Mouse (Mus musculus) adrenal gland, adult 18-20 months (tissue): ENCODE data around the gene Sugct. TPM values are rescaled to one million over a fixed set of nuclear protein-coding genes. Genes with fewer than 3 reads are reported as not detected.
"Not testable (repeated sequence)": the region's sequence is repeated elsewhere in the genome, so short reads cannot be mapped to it uniquely, and the experiment has no call there.

Experiments
- DNase-seq, 2 experiments: peaks; one replicate each; pipeline ENCODE4 v3.0.0; 2021 to 2022; ENCODE audit warnings: low spot score in 2 of 2
- total RNA-seq, 2 experiments: library from RNA; stranded (reverse); gene quantifications; 1 replicate in 1 of 2; 2 replicates in 1 of 2; pipeline ENCODE4 v1.2.3; 2021

Gene Sugct
- total RNA-seq, 2 experiments from 2014 or later, result 8.8 to 9.9 TPM

DNA sequence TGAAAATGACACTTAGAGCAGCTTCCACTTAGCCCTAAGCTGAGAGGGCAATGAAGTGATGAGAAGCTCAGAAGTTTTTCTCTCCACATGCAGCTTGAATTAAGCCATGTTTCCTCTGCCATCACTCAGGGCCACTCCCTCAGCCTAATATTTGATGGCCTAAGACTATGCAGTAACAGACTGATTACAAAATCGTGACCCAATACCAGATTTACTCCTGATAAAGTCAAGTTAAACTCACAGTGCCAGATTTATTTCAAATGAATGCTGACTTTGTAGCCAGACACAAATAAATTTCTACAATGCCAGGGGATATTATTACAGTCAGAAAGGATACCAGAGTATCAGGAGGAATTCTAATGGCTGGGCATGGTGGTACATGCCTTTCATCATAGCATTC, 89.1 kb downstream of the Sugct start:
- no peak for DNase-seq

DNA sequence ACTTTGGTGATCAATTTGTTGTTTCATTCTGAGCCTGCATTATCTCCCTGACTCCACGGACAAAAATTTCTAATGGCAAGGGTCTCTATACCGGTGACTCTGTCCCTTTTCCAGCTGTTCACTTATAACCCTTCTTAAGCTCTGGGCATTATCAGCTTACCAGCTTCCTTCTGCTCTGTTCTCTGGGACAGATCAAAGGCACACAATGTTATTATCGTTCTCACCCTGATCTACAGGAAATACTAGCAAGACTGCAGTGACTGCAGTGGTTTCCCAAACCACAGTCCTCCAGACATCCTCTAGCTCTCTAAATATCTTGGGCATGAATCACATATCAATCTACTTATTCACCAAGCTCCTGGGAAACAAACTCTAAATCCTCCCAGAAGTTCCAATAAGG, 90.7 kb downstream of the Sugct start:
- no peak for DNase-seq

DNA sequence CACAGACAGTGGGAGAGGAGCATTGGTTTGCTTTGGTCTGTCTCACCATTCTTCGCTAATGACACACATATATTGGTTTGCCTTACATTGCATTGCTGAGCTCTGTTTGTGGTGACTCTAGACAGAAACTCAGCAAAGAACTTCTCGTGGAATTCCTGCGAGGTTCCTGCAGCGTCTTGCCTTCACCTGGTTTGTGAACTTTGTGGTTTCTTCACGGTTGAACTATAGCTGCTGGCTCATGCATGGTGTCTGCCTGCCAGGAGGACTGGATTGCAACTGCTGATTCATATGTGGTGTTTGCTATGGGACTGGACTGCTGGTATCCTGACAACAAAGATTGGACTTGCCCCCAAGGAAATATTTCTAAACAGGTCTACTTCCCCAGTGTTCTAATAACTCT, 91.6 kb downstream of the Sugct start:
- no peak for DNase-seq

DNA sequence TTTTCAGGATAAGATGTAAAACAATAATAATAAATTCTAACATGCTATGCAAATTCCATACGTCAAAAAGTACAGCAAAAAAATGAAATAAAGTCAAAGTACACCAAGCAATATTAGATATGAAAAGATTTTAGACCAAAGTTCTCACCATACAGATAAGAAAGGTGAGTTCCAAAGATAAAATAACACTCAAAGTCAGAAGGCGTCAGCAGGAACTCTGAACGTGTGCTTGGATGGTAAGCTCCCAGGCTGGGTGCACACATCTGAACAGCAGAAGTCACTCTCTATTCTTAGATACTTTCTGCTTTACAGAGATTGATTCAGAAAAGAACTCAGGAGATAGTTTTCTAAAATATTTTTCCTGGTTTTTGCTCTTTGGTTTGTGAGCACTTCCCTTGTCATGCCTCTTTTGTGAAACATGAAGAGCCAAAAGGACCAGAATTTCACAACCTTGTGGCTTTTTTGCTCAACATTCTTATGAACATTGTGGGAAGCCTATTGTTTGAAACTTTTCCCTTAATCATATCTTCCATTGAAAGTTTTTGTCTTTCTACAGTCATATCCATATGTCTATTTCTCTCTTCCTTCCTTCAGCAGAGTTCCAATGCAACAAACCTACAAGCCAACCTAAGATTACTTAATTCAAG, 110.0 kb downstream of the Sugct start:
- DNase-seq, result no peak

DNA sequence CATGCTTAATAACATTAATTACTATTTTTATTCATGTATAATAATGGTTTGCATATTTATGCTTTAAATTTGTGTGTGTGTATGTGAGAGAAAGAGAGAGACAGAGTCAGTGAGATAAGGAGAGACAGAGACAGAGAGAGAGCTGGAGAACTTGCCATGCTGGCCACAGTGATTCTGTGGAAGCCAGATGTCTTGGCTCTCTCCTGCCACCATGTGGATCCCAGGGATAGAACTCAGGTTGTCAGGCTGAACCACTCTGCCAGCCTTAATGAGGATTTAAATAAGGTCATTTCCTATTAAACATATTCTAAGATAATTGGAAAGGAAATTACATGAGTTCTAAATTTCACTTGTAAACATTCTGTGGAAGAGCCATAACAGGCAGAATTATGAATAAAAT, 110.5 kb downstream of the Sugct start:
- no peak for DNase-seq

DNA sequence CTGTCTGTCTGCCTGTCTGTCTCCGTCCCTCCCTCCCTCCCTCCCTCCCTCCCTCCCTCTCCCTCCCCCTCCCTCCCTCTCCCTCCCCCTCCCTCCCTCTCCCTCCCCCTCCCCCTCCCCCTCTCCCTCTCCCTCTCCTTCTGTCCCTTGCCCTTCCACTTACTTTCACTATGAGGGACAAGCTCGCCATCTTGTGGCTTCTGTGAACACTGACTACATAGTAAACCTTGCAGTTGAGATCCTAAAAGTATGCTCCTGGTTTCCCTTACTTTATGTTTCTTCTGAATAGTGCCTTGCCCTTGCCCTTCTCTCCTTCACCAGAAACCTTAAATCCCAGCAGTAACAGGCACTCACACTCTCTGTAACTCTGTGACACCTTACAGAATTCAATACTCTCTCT, 113.7 kb downstream of the Sugct start:
- no peak for DNase-seq

DNA sequence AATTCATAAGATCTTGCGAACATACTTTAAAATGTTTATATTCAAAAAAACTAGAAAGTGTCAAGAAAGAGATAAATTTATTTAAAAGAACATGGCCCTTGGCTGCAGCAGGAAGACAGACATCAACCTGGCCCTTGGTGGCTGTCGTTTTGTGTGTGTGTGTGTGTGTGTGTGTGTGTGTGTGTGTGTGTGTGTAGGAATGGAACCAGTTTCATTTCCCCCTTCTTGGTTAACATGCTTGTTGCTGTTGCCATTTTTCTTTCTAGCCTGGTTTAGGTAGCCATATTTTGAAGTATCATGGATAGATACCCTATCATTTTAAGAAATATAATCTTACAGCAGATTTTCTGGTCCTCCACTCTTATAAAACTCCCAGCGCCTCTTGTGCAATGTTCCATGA, 136.0 kb downstream of the Sugct start:
- DNase-seq, result no peak

DNA sequence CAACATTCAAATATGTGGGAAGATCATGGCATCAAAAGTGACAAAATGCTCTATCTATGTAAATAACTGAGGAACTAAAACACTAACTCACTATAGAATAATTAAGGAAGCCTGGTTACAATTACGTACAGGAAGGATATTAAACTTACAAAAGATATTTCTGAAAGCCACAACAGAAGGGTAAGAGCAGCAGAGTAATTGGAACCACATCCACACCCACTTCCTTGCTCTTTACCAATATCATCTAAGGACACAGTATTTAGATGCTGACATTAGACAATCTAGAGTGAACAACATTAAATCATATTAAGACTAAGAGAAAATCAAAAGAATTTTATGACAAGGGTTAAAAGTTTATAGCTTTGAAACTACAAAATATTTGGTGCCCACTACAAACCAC, 159.0 kb downstream of the Sugct start:
- no peak for DNase-seq

DNA sequence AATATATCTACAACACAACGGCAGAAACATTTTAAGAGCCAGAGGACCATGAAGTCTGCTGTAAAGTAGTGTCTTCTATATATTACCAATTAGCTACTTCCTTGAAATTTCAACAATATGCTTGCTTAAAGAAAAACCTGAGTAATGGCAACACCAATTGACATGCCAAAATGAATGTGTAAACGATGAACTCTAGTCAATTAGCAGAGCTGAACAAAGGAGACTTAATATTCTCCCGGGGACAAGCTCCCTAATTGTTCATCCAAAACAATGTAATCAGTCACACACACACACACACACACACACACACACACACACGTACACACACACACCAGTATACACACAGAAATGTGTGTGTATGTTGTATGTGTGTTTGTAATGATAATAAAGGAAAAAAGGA, 160.5 kb downstream of the Sugct start:
- no peak for DNase-seq

DNA sequence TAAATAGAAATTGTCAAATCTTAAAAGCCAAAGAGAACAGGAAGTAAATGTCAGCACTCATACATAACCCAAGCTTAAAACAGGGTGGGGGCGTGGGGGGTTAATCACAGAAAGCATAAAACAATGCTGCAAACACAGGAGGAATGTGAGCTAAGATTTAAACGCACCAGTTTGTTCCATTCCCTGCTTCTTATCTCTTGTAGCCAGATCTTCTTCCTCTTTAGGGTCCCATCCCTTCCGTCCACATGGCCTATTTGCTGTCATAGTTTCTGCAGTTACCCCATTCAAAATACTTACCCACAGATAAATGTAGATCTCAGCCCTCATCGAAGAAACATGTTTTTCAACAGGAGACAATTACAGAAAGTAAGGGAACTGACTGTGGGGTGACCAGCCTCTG, 160.9 kb downstream of the Sugct start:
- no peak for DNase-seq

DNA sequence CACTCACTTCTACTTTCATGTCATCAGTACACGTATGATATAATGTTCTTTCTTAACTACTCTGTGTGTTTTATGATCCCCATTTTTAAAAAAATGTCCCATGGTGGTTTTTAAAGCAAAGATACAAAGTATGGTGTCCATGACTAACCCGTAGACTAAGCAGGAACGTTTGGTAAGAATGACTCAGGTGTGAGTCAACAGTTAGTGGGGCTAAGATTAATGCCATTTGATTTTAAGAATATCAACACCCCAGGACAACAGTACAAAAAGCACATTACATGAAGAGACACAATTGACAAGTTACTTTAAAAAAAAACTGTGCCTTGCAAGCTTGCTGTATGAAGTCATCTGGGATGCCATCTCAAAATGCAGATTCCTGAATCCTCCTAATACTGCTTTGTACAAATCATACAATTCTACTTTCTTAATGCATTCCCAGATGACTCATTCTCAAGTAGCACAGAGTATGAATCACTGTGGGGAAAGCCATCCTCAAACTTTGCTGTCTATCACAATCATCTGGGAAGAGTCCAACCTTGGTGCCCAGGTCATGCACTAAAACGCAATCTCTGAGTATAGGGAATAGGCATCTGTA, 184.1 kb downstream of the Sugct start:
- no peak for DNase-seq

DNA sequence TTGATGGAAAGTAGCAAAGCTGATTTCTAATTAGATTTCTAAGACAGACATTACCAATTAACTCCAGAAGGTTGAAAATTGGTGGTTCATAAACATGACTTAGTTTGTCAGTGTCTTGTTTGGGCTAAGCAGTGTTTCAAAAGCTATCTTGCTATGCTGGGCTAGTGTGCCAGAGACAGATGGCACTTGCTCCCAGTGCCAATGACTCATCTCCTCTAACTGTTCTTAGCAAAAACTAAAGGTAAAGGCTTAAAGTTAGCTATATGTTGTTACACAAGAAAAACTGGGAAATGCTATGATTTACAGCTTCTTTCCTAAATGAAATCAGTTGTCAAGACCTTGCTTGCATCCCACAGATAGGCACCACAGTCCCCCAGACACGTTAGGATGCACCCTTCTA, 200.4 kb downstream of the Sugct start:
- no peak for DNase-seq

DNA sequence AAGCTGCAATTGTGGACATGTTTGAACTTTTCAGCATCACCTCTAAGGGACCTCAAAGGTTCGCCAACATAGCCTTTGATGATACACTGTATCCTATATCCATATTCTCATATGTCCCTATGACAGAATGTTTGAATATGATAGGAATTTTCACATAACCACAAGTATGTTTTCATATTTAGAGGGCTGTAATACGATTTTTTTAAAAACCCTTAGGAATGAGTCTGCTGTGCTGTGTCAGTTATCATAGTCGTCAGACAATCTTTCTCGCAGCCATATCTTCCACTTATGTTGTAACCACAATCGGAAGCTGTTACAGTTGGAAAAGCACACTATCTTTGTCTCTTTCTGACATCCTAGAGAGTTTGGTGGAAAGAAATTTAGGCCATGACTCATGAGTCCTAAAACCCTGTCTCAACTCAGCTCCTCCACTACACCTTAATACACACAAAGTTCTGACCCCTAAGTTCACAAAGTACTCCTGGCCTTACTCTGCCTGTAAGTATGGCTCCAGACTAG, 201.2 kb downstream of the Sugct start:
- no peak for DNase-seq

DNA sequence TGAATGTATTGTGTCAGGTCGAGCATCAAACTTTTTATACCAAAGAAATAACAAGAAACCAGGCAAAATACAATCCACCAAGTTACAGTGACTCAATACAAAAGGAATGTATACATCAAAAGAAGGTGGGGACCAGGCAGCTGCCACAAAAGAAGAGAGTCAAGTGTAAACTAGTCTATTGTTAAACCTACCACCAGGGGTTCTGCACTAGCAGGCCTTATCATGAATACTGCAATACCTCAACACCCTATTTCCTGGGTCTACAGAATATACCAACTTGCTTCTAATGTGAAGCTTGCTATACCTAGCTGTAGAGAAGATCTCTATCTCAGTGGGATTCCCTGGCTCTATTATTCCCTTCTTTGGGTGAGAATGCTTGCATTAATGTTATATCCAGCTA, 237.4 kb downstream of the Sugct start:
- not testable (repeated sequence) for DNase-seq

DNA sequence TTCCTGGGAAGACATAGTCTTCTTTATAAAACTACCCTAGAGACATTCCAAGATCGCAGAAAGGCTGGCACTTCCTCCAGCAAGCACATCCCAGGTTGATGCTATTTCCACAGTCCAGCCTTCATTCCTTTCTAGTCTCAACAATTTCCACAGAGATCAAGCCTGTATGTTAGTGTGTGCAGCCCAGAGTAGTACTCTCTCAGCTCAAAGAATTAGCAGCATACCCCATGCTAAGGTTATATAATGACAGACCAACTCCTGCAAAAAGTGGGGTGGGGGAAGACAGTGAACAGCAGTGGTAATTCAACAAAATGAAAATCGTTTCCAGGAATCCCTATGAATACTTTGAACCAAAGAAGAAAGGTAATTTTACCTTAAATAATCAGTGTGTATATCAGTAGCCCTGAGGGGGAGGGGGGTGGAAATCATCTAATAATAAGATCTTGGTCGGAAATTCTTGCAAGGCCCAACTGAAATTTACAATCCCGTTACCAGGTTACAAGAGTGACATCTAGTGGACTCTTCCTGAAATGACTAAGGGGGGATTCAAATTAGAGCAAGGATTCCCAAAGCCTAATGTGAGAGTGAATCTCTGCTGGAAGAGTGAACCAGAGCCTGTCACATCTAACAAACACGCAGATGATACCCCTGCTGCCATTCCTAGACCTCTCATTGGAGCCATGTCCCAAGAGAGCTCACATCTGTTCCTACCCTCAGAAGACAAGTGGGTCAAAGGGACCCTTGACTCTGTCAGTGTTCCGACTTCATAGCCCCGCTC, 263.0 kb downstream of the Sugct start:
- no peak for DNase-seq

DNA sequence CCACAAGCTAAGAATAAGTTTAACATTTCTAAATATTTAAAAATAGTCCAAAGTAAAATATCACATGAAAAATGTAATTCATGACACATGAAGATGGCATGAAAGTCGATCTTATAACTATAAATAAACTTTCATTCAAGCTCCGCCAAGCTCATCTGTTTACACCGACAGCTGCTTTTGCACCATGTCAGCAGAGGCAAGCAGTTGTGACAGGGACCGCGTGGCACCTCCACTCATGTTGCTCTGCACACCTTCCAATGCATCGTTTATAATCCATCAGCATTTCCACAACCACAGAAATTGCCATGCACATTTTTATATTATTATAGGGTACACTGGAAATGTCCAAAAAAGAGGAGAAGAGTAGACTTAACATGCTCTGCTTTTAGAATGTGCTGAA, 273.5 kb downstream of the Sugct start:
- no peak for DNase-seq

DNA sequence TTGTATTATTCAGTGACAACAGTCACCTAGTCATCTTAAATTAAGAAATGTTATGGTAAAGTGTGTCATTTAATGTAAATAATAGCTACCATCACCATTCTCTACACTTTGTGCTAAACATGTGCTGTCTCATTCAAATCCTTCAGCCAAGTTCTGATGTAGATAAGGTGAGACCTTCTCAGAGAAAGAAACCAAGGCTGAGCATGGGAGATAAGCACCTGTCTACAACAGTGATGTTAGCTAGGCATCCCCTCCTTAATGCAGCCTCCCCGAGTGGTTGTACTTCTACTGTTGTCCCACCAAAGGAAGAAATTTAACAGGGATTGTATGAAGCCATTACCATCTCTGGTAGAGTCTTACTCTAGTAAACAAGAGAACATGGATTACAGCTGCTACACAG, 274.8 kb downstream of the Sugct start:
- no peak for DNase-seq

DNA sequence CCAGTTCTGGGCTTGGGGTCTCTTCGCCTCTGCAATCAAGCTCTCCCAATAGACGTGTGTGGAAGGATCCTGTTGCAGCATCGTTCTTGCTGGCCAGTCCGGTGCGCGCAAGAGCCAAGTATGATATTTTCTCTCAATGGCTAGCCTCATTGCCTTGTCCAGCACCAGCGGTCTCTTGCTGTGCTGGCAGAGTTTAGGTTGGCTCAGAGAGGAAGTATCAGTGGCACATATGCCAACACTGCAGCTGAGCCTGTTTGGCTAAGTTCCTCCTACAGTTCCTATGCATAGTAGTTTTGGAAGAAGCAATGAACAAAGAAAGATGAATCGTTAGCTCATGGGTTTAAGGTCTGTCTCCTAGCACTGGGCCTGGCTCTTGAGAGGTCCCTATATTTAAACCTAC, 352.5 kb downstream of the Sugct start:
- no peak for DNase-seq

DNA sequence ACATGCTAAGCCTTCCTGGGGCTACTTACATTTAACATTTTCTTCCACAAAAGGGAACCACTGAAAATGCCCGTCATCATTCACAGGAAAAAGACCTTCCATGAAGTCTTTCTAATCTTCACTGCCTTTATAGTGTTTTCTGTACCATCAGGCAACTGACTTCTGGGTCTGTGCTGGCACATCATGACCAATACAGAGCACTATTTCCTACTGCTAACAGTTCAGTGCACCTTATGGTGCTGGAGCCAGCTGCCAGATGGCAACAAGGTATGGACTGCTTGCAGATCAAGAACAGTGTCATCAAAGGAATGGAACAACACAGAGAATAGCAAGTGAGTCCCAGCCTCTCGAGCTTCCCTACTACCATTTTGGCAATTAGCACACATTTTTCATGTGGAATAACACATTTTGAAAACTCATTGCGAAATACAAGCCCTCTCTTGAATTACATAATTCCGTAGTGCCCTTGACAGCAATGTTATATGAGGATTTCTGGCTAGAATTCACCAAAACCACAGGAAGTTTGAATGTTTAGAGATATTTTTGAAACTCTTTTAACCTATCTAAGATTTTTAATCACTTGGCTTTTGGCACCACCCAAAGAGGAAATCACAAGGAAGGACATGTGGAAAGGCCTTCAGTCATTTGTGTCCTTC, 359.3 kb downstream of the Sugct start:
- no peak for DNase-seq

DNA sequence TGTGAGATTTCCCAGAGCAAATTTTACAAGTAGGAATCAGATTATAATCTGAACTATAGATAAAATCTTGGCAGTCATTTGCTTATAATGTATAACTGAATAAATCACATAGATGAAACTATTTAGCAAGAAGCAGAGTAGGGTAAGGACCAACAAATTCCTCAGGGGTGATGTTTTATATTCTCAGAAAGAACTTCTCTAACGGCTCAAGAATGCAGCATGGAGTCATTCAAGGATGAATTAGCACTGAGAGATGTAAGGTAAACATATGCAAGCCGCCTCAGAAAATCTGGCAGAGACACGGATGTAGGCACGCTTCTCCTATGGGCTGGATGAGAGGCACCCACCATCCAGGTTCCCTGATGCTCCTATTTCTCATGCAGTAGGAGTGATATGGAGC, 368.5 kb downstream of the Sugct start:
- DNase-seq, result no peak

DNA sequence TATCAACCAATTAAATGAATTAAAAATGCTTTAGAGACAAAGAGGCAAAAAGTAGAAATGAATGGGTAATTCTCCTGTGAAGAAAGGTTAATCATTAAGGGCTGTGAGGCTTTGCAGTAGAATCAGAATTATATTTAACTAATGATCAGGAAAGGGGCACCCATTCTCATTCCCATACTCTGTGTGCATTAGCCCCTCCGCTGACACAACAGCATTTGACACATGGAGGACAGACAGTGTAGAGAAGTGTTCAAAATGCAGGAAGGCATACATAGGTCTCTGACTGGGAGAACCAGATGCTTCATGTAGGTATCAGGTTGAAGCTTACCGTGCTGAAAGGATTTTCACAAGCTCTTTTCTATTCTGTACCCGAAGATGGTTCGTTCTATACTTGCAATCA, 393.8 kb downstream of the Sugct start:
- no peak for DNase-seq

DNA sequence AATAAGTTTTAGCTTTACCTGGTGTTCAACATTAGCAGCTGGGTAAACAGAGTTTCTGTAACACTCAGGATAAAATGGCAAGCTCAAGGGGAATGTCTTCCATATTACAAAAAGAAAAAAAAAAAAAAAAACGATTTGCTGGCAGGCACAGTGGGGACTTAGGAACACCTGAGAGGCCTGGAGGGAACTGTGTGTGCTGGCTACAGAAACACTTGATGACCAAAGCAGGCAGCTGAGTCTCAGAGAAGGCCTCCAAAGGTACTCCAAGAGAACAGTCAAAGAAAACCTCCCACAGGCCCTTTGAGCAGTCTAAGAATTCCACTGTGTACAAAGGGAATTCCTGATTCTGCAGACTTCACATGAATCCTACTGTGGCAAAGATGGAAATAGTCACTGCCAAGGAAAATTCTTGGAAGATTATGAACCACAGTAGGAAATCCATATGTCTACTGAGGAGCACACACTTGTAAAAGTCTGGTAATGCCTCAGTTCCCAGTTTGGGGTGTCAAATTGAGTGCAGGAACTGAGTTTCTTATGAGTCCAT, 397.8 kb downstream of the Sugct start:
- no peak for DNase-seq
